Mouse (Mus musculus): ENCODE results near the gene Asxl2. TPM values are rescaled to one million over a fixed set of nuclear protein-coding genes. Genes with fewer than 3 reads are reported as not detected.
A peak's percentile ranks its signal among the peaks of the same experiment; 100 is the strongest.

Gene Asxl2
- polyA plus RNA-seq, 1 experiment from 2014 or later = 10.9 TPM

- Histone ChIP-seq H3K9me3 (replicated peaks; ENCODE audit: control insufficient read depth, low read length, poor library complexity, severe bottlenecking) (no peaks in the 10 kb centered on the region), H3K27ac (ENCODE audit: low read length) (no peak overlapping the region), H3K4me2 (ENCODE audit: low read length) (no peak overlapping the region), H3K4me3 (ENCODE audit: low read depth, low read length) (no peak overlapping the region), H3K9ac (ENCODE audit: low read depth, low read length) (no peak overlapping the region), H3K4me1 (ENCODE audit: control insufficient read depth, insufficient read depth, low read length) (no peaks in the 10 kb centered on the region), H3K27me3 (ENCODE audit: control insufficient read depth, insufficient read depth, low read depth, low read length) (no peaks in the 10 kb centered on the region), H3K36me3 (ENCODE audit: control insufficient read depth, insufficient read depth, low read length) (no peaks in the 10 kb centered on the region)
- 13% methylated on average over 4 of the region's 4 CpGs for WGBS
- peak; percentile 56; the same call in 1 of the 2 replicates for ATAC-seq
These were observed 119.5 kb downstream of the Asxl2 start for GRCm38 (mm10) chr12:3546121-3546658.

- no peak for ATAC-seq
- H3K4me3 ChIP-seq (ENCODE audit: low read depth, low read length) = no peak overlapping the region
- no peaks in the 10 kb centered on the region for H3K4me1 ChIP-seq (ENCODE audit: control insufficient read depth, insufficient read depth, low read length)
- no peaks in the 10 kb centered on the region for H3K9me3 ChIP-seq (replicated peaks; ENCODE audit: control insufficient read depth, low read length, poor library complexity, severe bottlenecking)
- WGBS = 24% methylated on average over 6 of the region's 6 CpGs
- H3K36me3 ChIP-seq (ENCODE audit: control insufficient read depth, insufficient read depth, low read length) = no peaks in the 10 kb centered on the region
- H3K27ac ChIP-seq (ENCODE audit: low read length) = no peak overlapping the region
- H3K4me2 ChIP-seq (ENCODE audit: low read length) = no peak overlapping the region
- no peaks in the 10 kb centered on the region for H3K27me3 ChIP-seq (ENCODE audit: control insufficient read depth, insufficient read depth, low read depth, low read length)
- no peak overlapping the region for H3K9ac ChIP-seq (ENCODE audit: low read depth, low read length)
These were observed 120.1 kb downstream of the Asxl2 start for GRCm38 (mm10) chr12:3546781-3547180.

GRCm38 (mm10) chr12:3547506-3547905, 120.8 kb downstream of the Asxl2 start:
- no peak for ATAC-seq
- Histone ChIP-seq H3K4me3 (ENCODE audit: low read depth, low read length) (no peak overlapping the region), H3K9ac (ENCODE audit: low read depth, low read length) (no peak overlapping the region), H3K4me1 (ENCODE audit: control insufficient read depth, insufficient read depth, low read length) (no peaks in the 10 kb centered on the region), H3K4me2 (ENCODE audit: low read length) (no peak overlapping the region), H3K9me3 (replicated peaks; ENCODE audit: control insufficient read depth, low read length, poor library complexity, severe bottlenecking) (no peaks in the 10 kb centered on the region), H3K27ac (ENCODE audit: low read length) (no peak overlapping the region), H3K36me3 (ENCODE audit: control insufficient read depth, insufficient read depth, low read length) (no peaks in the 10 kb centered on the region), H3K27me3 (ENCODE audit: control insufficient read depth, insufficient read depth, low read depth, low read length) (no peaks in the 10 kb centered on the region)
- WGBS = 52% methylated on average over 4 of the region's 4 CpGs

- Histone ChIP-seq H3K27ac (ENCODE audit: low read length) (no peak overlapping the region), H3K4me3 (ENCODE audit: low read depth, low read length) (no peak overlapping the region), H3K4me1 (ENCODE audit: control insufficient read depth, insufficient read depth, low read length) (no peaks in the 10 kb centered on the region), H3K9ac (ENCODE audit: low read depth, low read length) (no peak overlapping the region), H3K36me3 (ENCODE audit: control insufficient read depth, insufficient read depth, low read length) (no peaks in the 10 kb centered on the region), H3K9me3 (replicated peaks; ENCODE audit: control insufficient read depth, low read length, poor library complexity, severe bottlenecking) (no peaks in the 10 kb centered on the region), H3K4me2 (ENCODE audit: low read length) (no peak overlapping the region), H3K27me3 (ENCODE audit: control insufficient read depth, insufficient read depth, low read depth, low read length) (no peaks in the 10 kb centered on the region)
- ATAC-seq = no peak
- WGBS = 69% methylated on average over 3 of the region's 3 CpGs
These were observed 121.3 kb downstream of the Asxl2 start for GRCm38 (mm10) chr12:3547911-3548310.

DNA sequence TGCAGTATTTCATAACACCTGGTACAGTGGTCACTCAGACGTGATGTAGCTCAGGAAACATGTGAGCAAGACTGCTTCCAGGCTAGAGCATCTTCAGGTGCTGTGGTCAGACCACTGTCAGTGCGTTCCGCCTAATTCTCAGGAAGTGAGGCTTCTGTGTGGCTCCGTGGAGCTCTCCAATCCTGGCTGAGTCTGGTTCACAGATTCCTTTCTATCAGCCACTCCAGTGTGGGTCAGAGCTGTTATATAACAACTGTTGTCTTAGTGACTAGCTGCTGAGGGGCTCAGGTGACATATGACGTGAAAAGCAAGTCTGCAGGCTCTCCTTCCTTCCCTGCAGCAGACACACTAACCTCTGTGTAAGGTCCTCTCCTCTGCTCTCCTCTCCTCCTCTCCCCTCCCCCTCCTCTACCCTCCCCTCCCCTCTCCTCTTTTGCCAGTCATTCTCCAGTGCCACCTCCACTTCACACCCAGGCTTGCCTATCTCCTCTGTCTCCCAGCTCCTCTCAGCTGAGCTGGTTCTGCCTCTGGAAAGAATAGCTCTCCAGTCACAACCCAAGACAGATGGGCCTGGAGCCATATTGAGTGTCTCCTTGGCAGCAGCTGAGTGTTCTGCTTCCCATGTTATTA, 122.0 kb downstream of the Asxl2 start:
- Histone ChIP-seq H3K4me1 (ENCODE audit: control insufficient read depth, insufficient read depth, low read length) (no peaks in the 10 kb centered on the region), H3K36me3 (ENCODE audit: control insufficient read depth, insufficient read depth, low read length) (no peaks in the 10 kb centered on the region), H3K4me3 (ENCODE audit: low read depth, low read length) (no peak overlapping the region), H3K4me2 (ENCODE audit: low read length) (no peak overlapping the region), H3K27me3 (ENCODE audit: control insufficient read depth, insufficient read depth, low read depth, low read length) (no peaks in the 10 kb centered on the region), H3K9ac (ENCODE audit: low read depth, low read length) (no peak overlapping the region), H3K9me3 (replicated peaks; ENCODE audit: control insufficient read depth, low read length, poor library complexity, severe bottlenecking) (no peaks in the 10 kb centered on the region), H3K27ac (ENCODE audit: low read length) (no peak overlapping the region)
- WGBS = 66% methylated on average over 5 of the region's 5 CpGs
- ATAC-seq = no peak

GRCm38 (mm10) chr12:3550280-3550679, 123.6 kb downstream of the Asxl2 start:
- Histone ChIP-seq H3K27me3 (ENCODE audit: control insufficient read depth, insufficient read depth, low read depth, low read length) (no peaks in the 10 kb centered on the region), H3K27ac (ENCODE audit: low read length) (no peak overlapping the region), H3K9ac (ENCODE audit: low read depth, low read length) (no peak overlapping the region), H3K4me2 (ENCODE audit: low read length) (no peak overlapping the region), H3K9me3 (replicated peaks; ENCODE audit: control insufficient read depth, low read length, poor library complexity, severe bottlenecking) (no peaks in the 10 kb centered on the region), H3K4me3 (ENCODE audit: low read depth, low read length) (no peak overlapping the region), H3K36me3 (ENCODE audit: control insufficient read depth, insufficient read depth, low read length) (no peaks in the 10 kb centered on the region), H3K4me1 (ENCODE audit: control insufficient read depth, insufficient read depth, low read length) (no peaks in the 10 kb centered on the region)
- ATAC-seq = no peak
- WGBS = 8% methylated on average over 13 of the region's 13 CpGs

Other genes starting within 250 kb of the Asxl2 start
- gene Rab10, start 116.9 kb upstream of the Asxl2 start, polyA plus RNA-seq (2015; fragmentation: Nextera tagmentation; extraction: Ambion mirVana) = 151 TPM in 2 replicates
- gene Kif3c, start 61.7 kb upstream of the Asxl2 start, polyA plus RNA-seq (2015; fragmentation: Nextera tagmentation; extraction: Ambion mirVana) = 94.5 and 96.7 TPM in 2 replicates
- 44.5 and 50.4 TPM in 2 replicates for gene Dtnb, start 145.5 kb downstream of the Asxl2 start, polyA plus RNA-seq (2015; fragmentation: Nextera tagmentation; extraction: Ambion mirVana)